Mouse (Mus musculus) midbrain, embryonic 12.5 days (tissue): ENCODE measurements at regions not wholly inside any gene's neighbourhood (a gene's known extent, or its start where the extent isn't known, plus 50 kb on each side); places are given as distances from the start of the nearest gene placed in this dataset.

Experiments used
- ATAC-seq: fragments of 200-750 bp; cut with Nextera tagmentation; 2 replicates; pipeline ENCODE4 v1.8.0; 2017; ENCODE audit warnings: low read depth, moderate TSS enrichment, moderate library complexity; ENCODE audit not compliant: low FRiP score
- H3K27ac ChIP-seq: fragments of 300-500 bp; sonication (generic); replicated peaks from 2 replicates; pipeline ENCODE4 v1.5.1; 2016; ENCODE audit warnings: mild to moderate bottlenecking
- H3K27me3 ChIP-seq: fragments of 300-500 bp; sonication (generic); 2 replicates; pipeline ENCODE4 v1.6.1; 2016; ENCODE audit warnings: mild to moderate bottlenecking
- H3K36me3 ChIP-seq: fragments of 300-500 bp; sonication (generic); 2 replicates; pipeline ENCODE4 v1.6.1; 2016
- H3K4me1 ChIP-seq: fragments of 300-500 bp; sonication (generic); 2 replicates; pipeline ENCODE4 v1.6.1; 2016
- H3K4me2 ChIP-seq: fragments of 300-500 bp; sonication (generic); replicated peaks from 2 replicates; pipeline ENCODE4 v1.6.1; 2016; ENCODE audit warnings: mild to moderate bottlenecking, moderate library complexity
- H3K4me3 ChIP-seq: fragments of 300-500 bp; sonication (generic); 2 replicates; pipeline ENCODE4 v1.5.1; 2016; ENCODE audit warnings: mild to moderate bottlenecking
- H3K9ac ChIP-seq: fragments of 300-500 bp; sonication (generic); replicated peaks from 2 replicates; pipeline ENCODE4 v1.6.1; 2016; ENCODE audit warnings: mild to moderate bottlenecking, moderate library complexity
- H3K9me3 ChIP-seq: fragments of 300-500 bp; sonication (generic); 2 replicates; pipeline ENCODE4 v1.6.1; 2016; ENCODE audit warnings: mild to moderate bottlenecking
- WGBS: fragments of 180-500 bp; shearing (Covaris S2); methylation state at CpG from one replicate; pipeline ENCODE4 v1.1.7; 2016; 5-methylcytosine and 5-hydroxymethylcytosine counted together

DNA sequence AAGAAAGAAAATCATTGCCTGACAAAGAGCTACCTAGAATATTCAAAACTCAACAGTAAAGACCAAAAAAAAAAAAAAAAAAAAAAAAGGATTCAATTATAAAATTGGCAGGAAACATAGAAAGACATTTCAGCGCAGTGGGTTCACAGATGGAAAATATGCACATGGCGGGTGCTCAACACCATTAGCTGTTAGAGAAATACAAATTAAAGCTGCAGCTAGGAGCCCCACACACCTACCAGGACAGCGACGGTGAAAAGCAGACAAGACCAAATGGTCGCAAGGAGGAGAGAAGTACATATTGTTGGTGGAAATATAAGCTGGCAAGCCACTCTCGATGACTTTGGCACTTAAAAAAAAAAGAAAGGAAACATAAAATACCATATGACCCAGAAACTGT lies 183.6 kb upstream of the Rad23b start:
- H3K36me3 ChIP-seq, result no peaks in the 10 kb centered on the region
- no peak overlapping the region for H3K27ac ChIP-seq
- no peaks in the 10 kb centered on the region for H3K4me1 ChIP-seq
- no peak for ATAC-seq
- no peak overlapping the region for H3K4me2 ChIP-seq
- no peaks in the 10 kb centered on the region for H3K9me3 ChIP-seq
- H3K4me3 ChIP-seq, result no peak overlapping the region
- no peak overlapping the region for H3K9ac ChIP-seq
- H3K27me3 ChIP-seq, result no peaks in the 10 kb centered on the region
- 94% methylated on average over 6 of the region's 6 CpGs for WGBS

DNA sequence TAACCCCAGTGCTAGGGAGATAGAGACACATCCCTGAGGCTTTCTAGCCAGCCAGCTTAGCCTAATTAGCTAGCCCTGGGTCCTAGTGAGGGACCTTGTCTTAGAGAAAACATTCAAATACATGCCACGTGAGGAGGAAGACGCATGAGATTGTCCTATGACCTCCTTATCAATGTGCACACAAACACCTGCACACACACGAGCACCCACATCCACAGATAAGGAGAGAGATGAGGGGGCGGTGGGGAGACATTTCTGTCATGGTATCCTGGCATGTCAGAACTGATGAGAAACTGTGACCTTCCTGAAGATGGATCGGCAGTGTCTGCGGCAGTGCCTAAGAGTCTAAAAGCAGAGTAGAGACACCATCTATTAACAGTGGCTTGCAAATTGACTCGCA lies 180.8 kb upstream of the Rad23b start:
- no peak for ATAC-seq
- Histone ChIP-seq H3K4me2 (no peak overlapping the region), H3K9ac (no peak overlapping the region), H3K36me3 (no peaks in the 10 kb centered on the region), H3K27ac (no peak overlapping the region), H3K9me3 (no peaks in the 10 kb centered on the region), H3K4me3 (no peak overlapping the region), H3K27me3 (no peaks in the 10 kb centered on the region), H3K4me1 (no peaks in the 10 kb centered on the region)
- 92% methylated on average over 7 of the region's 7 CpGs for WGBS

DNA sequence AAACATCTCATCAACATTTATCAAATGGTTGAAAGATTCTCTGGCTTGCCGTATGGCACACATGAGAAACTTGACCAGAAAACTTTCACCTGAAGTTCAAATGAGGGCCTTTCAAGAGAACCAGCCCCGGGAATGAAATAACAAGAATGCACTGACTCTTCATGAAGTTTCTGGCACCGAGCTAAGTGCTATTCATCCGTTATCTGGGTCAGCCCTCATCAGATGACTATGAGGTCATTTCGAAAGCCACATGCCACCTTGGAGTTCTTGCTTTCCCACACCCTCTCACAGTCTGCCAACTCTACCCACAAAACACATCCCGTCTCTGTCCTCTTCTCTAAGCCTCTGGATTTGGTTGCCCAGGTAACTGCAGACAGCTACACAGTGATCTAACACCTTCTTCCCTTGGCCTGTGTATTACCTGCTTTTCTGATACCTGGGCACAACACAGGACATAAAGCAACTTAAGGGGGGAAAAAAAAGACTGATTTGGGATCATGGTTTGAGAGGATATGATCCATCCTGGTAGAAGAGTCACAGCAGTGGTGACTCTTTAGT lies 177.4 kb upstream of the Rad23b start:
- Histone ChIP-seq H3K27me3 (no peaks in the 10 kb centered on the region), H3K4me2 (no peak overlapping the region), H3K27ac (no peak overlapping the region), H3K9me3 (no peaks in the 10 kb centered on the region), H3K4me3 (no peak overlapping the region), H3K9ac (no peak overlapping the region), H3K4me1 (no peaks in the 10 kb centered on the region), H3K36me3 (no peaks in the 10 kb centered on the region)
- no peak for ATAC-seq
- 90% methylated on average over 6 of the region's 6 CpGs for WGBS

DNA sequence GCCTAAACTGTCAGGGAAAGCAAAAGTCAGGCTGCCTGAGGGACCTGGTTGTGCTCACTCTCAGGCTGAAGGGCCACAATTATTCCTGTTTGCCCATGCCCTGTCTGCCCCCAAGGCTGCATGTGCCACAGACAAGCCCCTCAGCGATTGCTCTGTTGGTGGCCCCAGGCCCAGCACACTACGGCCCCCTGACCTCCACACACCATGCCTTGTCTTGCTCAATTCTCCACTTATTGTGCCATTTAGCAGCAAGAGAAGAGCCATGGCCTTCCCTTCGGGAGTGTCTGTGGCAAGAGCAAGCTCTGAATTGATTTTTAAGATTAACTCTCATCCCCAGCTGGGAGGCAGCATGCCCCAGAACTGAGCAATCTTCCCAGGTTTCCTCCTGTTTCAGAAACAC lies 173.8 kb upstream of the Rad23b start:
- no peak overlapping the region for H3K4me2 ChIP-seq
- no peaks in the 10 kb centered on the region; the same call in 1 of the 2 replicates for H3K4me1 ChIP-seq
- H3K9ac ChIP-seq, result no peak overlapping the region
- no peak overlapping the region for H3K4me3 ChIP-seq
- no peaks in the 10 kb centered on the region for H3K36me3 ChIP-seq
- no peaks in the 10 kb centered on the region for H3K27me3 ChIP-seq
- ATAC-seq, result no peak
- H3K9me3 ChIP-seq, result no peaks in the 10 kb centered on the region
- 58% methylated on average over 3 of the region's 3 CpGs for WGBS
- H3K27ac ChIP-seq, result no peak overlapping the region

DNA sequence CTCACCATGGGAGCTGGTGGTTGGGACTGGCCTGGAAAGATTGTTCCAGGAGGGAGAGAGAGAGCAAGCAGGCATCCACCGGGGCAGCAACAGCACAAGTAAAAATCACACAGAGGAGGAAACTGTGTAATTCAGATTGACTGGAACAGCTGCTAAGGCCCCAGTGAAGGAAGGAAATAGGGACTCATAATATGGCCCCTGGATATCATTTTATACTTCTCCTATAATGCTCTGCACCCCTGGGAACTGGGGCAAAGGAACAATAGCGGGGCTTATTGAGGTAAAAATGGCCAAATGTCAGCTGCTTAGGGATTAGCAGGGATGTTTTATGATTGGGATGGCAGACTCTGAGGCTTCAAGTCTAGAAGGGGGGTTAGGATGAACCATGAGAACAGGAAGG lies 170.4 kb upstream of the Rad23b start:
- H3K36me3 ChIP-seq, result no peaks in the 10 kb centered on the region
- no peak for ATAC-seq
- no peak overlapping the region for H3K27ac ChIP-seq
- no peak overlapping the region for H3K4me3 ChIP-seq
- H3K4me2 ChIP-seq, result no peak overlapping the region
- H3K9me3 ChIP-seq, result no peaks in the 10 kb centered on the region
- WGBS, result 80% methylated on average over 2 of the region's 2 CpGs
- no peaks in the 10 kb centered on the region for H3K27me3 ChIP-seq
- H3K4me1 ChIP-seq, result no peaks in the 10 kb centered on the region; the same call in 1 of the 2 replicates
- no peak overlapping the region for H3K9ac ChIP-seq

DNA sequence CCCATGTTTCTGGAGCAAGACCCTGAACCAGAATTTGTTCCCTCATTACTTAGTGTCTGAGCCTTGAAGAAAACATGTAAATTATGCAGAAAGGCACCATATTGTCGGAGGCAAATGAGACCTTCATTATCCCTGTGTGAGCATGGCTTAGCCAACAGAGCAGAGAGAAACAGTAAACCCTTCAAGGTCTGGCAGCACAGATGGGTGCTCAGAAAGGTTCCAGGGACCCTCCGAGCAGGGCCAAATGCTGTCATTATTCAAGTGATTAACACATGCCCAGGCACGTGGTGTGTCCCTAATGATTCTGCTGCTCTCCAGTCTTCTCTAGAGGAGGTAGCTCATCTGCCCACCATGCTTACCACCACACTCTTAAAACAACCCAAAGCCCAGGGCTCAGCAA lies 166.3 kb upstream of the Rad23b start:
- Histone ChIP-seq H3K4me3 (no peak overlapping the region), H3K4me2 (no peak overlapping the region), H3K27ac (no peak overlapping the region), H3K4me1 (no peaks in the 10 kb centered on the region; the same call in 1 of the 2 replicates), H3K27me3 (no peaks in the 10 kb centered on the region), H3K36me3 (no peaks in the 10 kb centered on the region), H3K9me3 (no peaks in the 10 kb centered on the region), H3K9ac (no peak overlapping the region)
- 85% methylated on average over 3 of the region's 3 CpGs for WGBS
- ATAC-seq, result no peak

DNA sequence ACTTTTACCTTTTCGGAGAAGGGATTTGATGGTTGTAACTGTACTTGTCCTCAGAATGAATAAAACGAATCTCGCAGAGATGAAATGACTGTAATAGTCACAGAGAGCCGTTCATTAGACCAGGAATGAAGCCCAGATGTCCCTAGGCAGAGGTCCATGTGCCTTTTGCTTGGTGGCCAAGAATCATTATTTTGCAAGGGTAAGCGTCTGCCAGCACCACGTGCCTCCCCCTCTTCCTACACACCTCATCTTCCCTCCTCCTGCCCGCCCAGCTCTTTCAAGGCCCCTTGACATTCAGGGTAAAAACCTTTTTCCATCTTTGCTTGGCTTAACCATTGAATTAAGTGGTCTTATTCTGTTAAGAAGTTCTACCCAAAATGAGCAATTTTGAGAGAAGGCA lies 161.1 kb upstream of the Rad23b start:
- no peaks in the 10 kb centered on the region for H3K36me3 ChIP-seq
- H3K4me2 ChIP-seq, result no peak overlapping the region
- 80% methylated on average over 7 of the region's 7 CpGs for WGBS
- no peak overlapping the region for H3K27ac ChIP-seq
- no peak for ATAC-seq
- H3K9me3 ChIP-seq, result no peaks in the 10 kb centered on the region
- H3K9ac ChIP-seq, result no peak overlapping the region
- no peaks in the 10 kb centered on the region for H3K27me3 ChIP-seq
- H3K4me1 ChIP-seq, result no peaks in the 10 kb centered on the region
- H3K4me3 ChIP-seq, result no peak overlapping the region

DNA sequence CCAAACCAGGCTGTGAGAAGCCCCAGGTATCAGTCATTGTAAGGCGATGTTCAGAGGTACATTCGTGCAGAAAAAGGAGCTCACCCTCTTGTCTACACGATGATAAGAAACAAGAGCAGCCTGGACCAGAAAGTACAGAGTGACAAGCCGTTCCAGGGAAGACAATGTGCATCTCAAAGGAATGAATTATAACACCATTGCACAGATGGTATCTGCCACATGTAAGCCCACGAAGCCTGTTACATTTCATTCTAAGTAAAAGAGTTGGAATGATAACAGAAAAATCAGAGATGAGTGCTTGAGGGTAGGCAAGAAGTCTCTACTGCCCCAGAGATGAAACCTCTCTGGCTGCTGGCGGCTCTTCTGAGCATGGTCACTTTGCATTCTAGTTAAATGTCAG lies 159.3 kb upstream of the Rad23b start:
- WGBS, result 88% methylated on average over 6 of the region's 6 CpGs
- Histone ChIP-seq H3K4me3 (no peak overlapping the region), H3K4me2 (no peak overlapping the region), H3K27me3 (no peaks in the 10 kb centered on the region), H3K27ac (no peak overlapping the region), H3K4me1 (no peaks in the 10 kb centered on the region), H3K9ac (no peak overlapping the region), H3K9me3 (no peaks in the 10 kb centered on the region), H3K36me3 (no peaks in the 10 kb centered on the region)
- no peak for ATAC-seq

DNA sequence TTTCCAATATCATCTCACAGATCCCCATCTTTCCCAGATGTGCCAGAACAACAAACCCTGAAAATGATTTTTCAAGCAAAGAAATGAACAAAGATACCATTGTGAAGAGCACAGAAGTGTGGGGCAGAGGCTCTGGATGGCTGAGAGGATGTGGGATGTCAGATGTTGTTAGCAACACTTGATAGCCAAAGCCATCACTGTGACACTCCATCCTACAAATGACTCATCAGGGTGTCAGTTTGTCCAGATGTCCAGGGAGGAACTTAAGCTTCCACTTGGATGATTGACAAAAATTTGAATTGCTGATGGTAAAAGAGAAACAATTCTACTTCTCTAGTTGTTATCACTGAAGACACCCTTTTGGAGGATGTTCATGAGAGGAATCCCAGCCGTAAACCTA lies 155.8 kb upstream of the Rad23b start:
- H3K4me3 ChIP-seq, result no peak overlapping the region
- ATAC-seq, result no peak
- WGBS, result 95% methylated on average over 1 of the region's 1 CpGs
- H3K4me2 ChIP-seq, result no peak overlapping the region
- H3K27ac ChIP-seq, result no peak overlapping the region
- H3K27me3 ChIP-seq, result no peaks in the 10 kb centered on the region
- H3K4me1 ChIP-seq, result no peaks in the 10 kb centered on the region
- H3K9me3 ChIP-seq, result no peaks in the 10 kb centered on the region
- H3K9ac ChIP-seq, result no peak overlapping the region
- H3K36me3 ChIP-seq, result no peaks in the 10 kb centered on the region

DNA sequence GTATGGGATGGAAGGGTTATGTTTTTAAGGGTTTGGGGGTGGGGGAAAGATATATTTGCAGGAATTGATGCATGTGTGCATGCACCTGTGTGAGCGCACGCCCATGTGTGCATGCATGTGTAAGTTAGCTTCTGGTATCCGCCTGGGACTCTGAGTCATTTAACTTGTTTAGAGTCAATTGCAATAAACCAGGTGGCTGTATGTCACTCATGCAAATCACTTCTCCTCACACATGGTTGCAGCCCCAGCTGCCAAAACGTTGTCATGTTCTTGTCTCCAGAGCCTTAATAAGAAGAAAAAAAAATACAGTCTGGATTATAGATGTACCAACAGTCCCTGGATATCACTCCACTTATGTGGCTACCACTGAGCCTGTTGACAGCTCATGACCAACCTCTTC lies 155.3 kb upstream of the Rad23b start:
- ATAC-seq, result no peak
- Histone ChIP-seq H3K4me1 (no peaks in the 10 kb centered on the region), H3K36me3 (no peaks in the 10 kb centered on the region), H3K27me3 (no peaks in the 10 kb centered on the region), H3K9ac (no peak overlapping the region), H3K4me2 (no peak overlapping the region), H3K4me3 (no peak overlapping the region), H3K27ac (no peak overlapping the region), H3K9me3 (no peaks in the 10 kb centered on the region)
- 87% methylated on average over 4 of the region's 4 CpGs for WGBS

DNA sequence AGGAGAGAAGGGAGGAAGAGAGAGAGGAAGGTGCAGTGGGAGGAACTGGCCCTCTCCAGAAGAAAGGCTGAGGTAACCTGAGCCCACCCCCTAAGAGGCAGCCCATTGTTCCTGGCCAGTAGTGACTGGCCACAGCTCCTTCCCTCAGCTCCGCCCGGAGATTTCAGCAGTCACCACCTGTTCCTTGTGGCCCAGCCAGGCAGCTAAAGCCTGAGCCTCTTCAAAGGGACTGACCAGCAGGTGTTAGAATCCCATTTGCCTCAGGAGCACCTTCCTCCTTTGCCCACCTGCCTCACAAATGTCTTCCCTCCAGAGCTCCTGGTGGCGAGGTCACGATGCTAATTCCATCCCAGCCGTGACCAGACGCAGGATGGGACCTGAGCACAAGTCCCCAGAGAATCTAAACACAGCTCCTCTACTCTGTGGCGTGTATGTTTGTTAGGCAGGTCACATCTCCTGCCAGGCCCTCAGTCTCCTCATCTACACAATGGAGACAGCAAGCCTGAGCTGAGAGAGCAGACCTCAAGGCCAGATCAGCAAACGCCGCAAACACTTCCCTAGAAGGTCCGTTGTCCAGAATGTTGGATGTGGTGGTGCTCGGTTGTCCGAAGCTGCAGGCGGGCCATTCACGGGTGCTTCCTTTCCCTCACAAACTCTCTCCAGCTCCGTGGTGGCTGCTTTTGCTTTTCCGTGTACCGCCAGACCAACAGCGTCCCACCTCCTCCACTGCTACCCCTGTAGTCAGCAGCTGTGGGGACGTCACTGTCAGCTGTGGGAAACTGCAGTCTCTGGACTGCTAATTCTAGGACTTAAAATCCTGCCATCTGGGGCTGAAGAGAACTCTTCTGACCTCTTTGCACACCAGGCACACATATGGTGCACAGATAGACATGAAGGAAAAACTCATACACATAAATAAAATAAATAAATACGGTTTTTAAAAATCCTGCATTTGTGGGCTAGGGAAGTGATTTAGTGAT lies 145.8 kb upstream of the Rad23b start:
- Histone ChIP-seq H3K27ac (no peak overlapping the region), H3K4me2 (no peak overlapping the region; the same call in 1 of the 2 replicates), H3K36me3 (no peaks in the 10 kb centered on the region), H3K27me3 (peaks cover 7% of the 10 kb centered on the region), H3K9ac (no peak overlapping the region), H3K4me3 (no peak overlapping the region), H3K4me1 (peaks cover 26% of the 10 kb centered on the region), H3K9me3 (no peaks in the 10 kb centered on the region)
- no peak for ATAC-seq
- WGBS, result 36% methylated on average over 20 of the region's 20 CpGs

DNA sequence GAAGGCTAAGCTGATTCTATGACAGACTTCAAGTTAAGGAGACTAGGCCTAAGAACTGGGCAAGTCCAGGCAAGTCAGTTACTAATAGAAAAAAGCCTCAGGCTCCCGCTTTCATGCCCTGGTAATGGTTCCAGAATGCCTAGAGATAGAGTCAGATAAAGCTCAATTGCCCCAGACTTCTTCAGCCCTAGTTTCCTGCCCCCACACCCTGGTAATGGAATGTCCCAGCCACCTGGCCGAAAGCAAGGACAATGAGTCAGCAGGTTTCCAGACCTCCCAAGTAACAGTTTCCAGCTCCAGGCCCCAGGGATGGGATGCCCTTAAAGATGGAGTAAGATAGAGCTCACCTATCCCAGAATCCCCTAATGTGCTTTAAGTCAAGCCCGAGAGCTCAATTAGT lies 143.6 kb upstream of the Rad23b start:
- WGBS, result 86% methylated on average over 3 of the region's 3 CpGs
- no peaks in the 10 kb centered on the region for H3K9me3 ChIP-seq
- no peaks in the 10 kb centered on the region for H3K36me3 ChIP-seq
- peaks cover 33% of the 10 kb centered on the region for H3K4me1 ChIP-seq
- peaks cover 7% of the 10 kb centered on the region for H3K27me3 ChIP-seq
- no peak overlapping the region for H3K4me2 ChIP-seq
- no peak for ATAC-seq
- H3K4me3 ChIP-seq, result no peak overlapping the region
- no peak overlapping the region for H3K9ac ChIP-seq
- no peak overlapping the region for H3K27ac ChIP-seq
